Mouse (Mus musculus) C2C12 (cell line): ENCODE measurements around the gene Gcn1l1.

Experiments used
- CEBPB ChIP-seq: IDR thresholded peaks from one replicate; pipeline ENCODE4 v1.6.1; 2011; ENCODE audit warnings: low read depth, mild to moderate bottlenecking, control low read depth, moderate library complexity
- CTCF ChIP-seq: IDR thresholded peaks from one replicate; pipeline ENCODE4 v1.5.1; 2011; ENCODE audit not compliant: control insufficient read depth, insufficient read depth, insufficient read length
- FOSL1 ChIP-seq: IDR thresholded peaks from one replicate; pipeline ENCODE4 v1.8.0; 2011; ENCODE audit warnings: mild to moderate bottlenecking, low read length; ENCODE audit not compliant: poor library complexity, insufficient read depth, severe bottlenecking
- MAX ChIP-seq: IDR thresholded peaks from one replicate; pipeline ENCODE4 v1.6.1; 2011; ENCODE audit warnings: mild to moderate bottlenecking, control low read depth
- MYOG ChIP-seq: IDR thresholded peaks from one replicate; pipeline ENCODE4 v1.6.1; 2011; ENCODE audit not compliant: control insufficient read depth, insufficient read length; ENCODE audit errors: extremely low read depth
- USF1 ChIP-seq: IDR thresholded peaks from one replicate; pipeline ENCODE4 v1.6.1; 2011; ENCODE audit warnings: low read depth, mild to moderate bottlenecking, control low read depth, moderate library complexity

DNA sequence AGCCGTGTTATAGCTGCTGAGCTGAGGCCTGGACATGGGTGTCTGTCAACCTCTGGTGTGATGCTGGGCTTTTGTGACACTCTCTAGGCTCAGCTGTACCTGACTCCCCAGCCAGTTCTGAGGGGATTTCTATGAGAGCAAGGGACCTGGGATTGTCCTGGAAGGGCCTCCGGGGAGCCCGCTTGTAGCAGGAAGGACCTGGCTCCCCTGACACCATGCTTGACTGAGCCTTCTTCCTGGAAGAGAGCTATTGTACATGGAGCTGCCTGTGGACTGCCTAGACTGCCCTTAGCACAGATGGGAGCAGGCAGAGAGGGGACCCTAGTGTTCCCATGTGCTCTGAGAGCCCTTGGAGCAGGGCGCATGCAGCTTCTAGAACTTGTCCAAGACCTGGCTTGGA is 39.6 kb upstream of the Gcn1l1 start:
- TF ChIP-seq CTCF: no peak
- no peak for TF ChIP-seq MAX
- TF ChIP-seq CEBPB: no peak
- no peak for TF ChIP-seq MYOG
- TF ChIP-seq USF1: no peak
- no peak for TF ChIP-seq FOSL1
